Mouse (Mus musculus) lung, postnatal 25 days (tissue): ENCODE measurements at regions not wholly inside any gene's neighbourhood (a gene's known extent, or its start where the extent isn't known, plus 50 kb on each side); places are given as distances from the start of the nearest gene placed in this dataset.

ENCODE experiments used
- DNase-seq: peaks from one replicate; pipeline ENCODE4 v3.0.0; 2022; ENCODE audit warnings: low spot score

DNA sequence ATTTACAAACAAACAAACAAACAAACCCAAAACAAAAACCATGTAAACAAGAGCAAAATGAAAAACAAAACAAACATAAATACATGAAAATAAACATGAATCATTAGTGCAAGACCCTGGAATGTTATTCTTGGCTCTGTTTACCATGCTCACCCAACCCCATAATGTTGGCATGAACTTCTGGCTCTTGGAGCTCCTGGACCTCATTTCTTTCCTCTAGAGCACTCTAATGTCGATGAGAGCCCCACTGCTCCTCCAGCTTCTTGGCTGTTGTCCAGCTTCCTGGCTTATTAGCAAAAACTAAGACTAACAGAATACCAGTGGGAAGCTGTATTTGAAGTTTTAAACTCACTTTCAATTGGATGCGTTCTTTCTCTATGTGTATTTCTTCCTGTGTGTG, 81.3 kb upstream of the Gm21830 start:
- DNase-seq = peak; percentile 7

GRCm38 (mm10) chr2:67344711-67345110, 68.8 kb upstream of the Gm21830 start:
- no peak for DNase-seq
